Mouse (Mus musculus) liver, embryonic 14 days (tissue): Measurements from ENCODE around the gene Slc9a7. TPM values are rescaled to one million over a fixed set of nuclear protein-coding genes. Genes with fewer than 3 reads are reported as not detected.

Experiments
- polyA plus RNA-seq: library from polyadenylated mRNA; depleted of rRNA; stranded (reverse); fragments of >200 nt; gene quantifications from 2 replicates; pipeline ENCODE4 v1.2.3, GENCODE M21; 2012; rRNA removed

Gene Slc9a7
- polyA plus RNA-seq: 0.15 and 0.18 TPM in 2 replicates

DNA sequence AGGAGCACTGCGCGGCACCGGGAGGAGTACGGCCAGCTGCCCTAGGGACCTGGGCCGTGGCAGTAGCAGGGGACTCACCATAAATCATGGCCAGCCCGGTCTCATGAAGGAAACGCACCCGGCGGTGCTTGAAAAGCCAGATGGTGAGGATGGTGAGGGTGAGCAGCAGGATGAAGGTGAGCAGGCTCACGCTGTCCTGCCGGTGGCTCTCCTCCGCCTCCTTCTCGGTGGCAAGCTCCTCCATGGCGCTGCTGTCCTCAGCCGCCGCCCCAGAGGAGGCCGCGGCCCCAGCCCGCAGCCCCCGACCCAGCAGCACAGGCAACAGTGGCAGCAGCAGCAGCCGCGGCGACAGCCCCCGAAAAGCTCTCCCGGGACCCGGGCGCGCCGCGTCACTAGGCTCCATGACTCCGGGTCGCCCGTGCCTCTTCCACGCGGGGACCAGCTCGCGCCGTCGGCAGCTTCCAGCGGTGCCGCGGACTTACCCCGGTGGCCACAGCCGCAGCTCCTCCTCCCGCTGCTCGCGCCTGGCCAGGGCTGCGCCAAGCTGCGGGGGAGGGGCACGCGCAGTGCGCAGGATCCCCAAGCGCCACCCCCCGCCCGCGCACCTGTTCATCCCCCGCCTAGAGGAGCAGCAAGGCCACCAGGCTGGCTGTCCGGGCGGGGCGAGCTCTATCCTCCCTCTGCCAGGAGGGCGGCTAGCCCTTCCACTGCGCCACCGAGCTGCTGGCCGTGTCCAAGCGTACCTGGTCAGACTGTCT, at the start of gene Slc9a7:
TSS of gene Slc9a7 (minus strand) at position 526 of the 758 bp plus-strand sequence.

DNA sequence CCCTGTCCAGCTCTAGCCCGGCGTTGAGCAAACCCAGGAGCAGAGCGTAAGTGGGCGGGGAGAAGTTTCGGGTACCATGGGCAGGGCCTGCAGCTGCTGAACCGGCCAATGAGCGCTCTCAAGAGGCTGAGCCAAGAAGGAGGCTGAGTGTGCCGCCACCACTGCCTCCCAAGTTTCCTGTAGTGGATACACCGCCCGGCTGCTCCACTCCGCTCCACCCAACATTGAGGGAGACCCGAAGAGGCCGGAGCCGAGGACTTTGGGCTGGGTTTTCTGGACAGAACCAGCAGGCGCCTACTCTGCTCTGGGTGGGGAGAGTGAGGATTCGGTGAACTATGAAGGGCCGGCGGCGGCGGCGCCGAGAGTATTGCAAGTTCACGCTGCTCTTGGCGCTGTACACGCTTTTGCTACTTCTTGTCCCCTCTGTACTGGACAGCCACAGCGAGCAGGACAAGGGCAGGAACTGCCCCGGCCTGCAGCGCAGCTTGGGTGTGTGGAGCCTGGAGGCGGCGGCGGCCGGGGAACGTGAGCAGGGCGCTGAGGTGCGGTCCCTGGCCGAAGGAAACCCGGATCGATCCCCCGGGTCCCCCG, 232.1 kb downstream of the Slc9a7 start, which contains the start of gene Chst7:
TSS of gene Chst7 (plus strand) at position 180 of the 591 bp plus-strand sequence.

Other genes starting within 250 kb of the Slc9a7 start
- 0.38 and 0.43 TPM in 2 replicates for gene Chst7, start 232.2 kb downstream of the Slc9a7 start, polyA plus RNA-seq
- gene Rp2, start 72.7 kb upstream of the Slc9a7 start, polyA plus RNA-seq: 5.1 and 6.4 TPM in 2 replicates
- gene Jade3, start 133.9 kb upstream of the Slc9a7 start, polyA plus RNA-seq: 3.1 and 3.8 TPM in 2 replicates